Mouse (Mus musculus) neural tube, embryonic 13.5 days (tissue): ENCODE results near the gene Plch2. TPM values are rescaled to one million over a fixed set of nuclear protein-coding genes. Genes with fewer than 3 reads are reported as not detected.

Source experiments
- ATAC-seq: fragments of 200-750 bp; cut with Nextera tagmentation; 2 replicates; pipeline ENCODE4 v1.8.0; 2017; ENCODE audit warnings: low read depth, mild to moderate bottlenecking, moderate TSS enrichment, moderate library complexity
- H3K27ac ChIP-seq: fragments of 300-500 bp; sonication (generic); replicated peaks from 2 replicates; pipeline ENCODE4 v1.5.1; 2015; ENCODE audit warnings: moderate library complexity, mild to moderate bottlenecking, inconsistent platforms
- H3K27me3 ChIP-seq: fragments of 300-500 bp; sonication (generic); 2 replicates; pipeline ENCODE4 v1.6.1; 2015; ENCODE audit warnings: mild to moderate bottlenecking, inconsistent platforms
- H3K36me3 ChIP-seq: fragments of 300-500 bp; sonication (generic); 2 replicates; pipeline ENCODE4 v1.6.1; 2015; ENCODE audit warnings: mild to moderate bottlenecking, inconsistent platforms
- H3K4me1 ChIP-seq: fragments of 300-500 bp; sonication (generic); replicated peaks from 2 replicates; pipeline ENCODE4 v1.6.1; 2015; ENCODE audit warnings: inconsistent platforms
- H3K4me2 ChIP-seq: fragments of 300-500 bp; sonication (generic); 2 replicates; pipeline ENCODE4 v1.6.1; 2015; ENCODE audit warnings: inconsistent platforms, mild to moderate bottlenecking, moderate library complexity
- H3K4me3 ChIP-seq: fragments of 300-500 bp; sonication (generic); 2 replicates; pipeline ENCODE4 v1.5.1; 2015; ENCODE audit warnings: mild to moderate bottlenecking, inconsistent platforms
- H3K9ac ChIP-seq: fragments of 300-500 bp; sonication (generic); 2 replicates; pipeline ENCODE4 v1.6.1; 2015; ENCODE audit warnings: moderate library complexity, mild to moderate bottlenecking, inconsistent platforms
- H3K9me3 ChIP-seq: fragments of 300-500 bp; sonication (generic); 2 replicates; pipeline ENCODE4 v1.6.1; 2016; ENCODE audit warnings: inconsistent platforms
- whole genome bisulfite sequencing: fragments of 180-500 bp; shearing (Covaris S2); methylation state at CpG from one replicate; pipeline ENCODE4 v1.1.7; 2015; 5-methylcytosine and 5-hydroxymethylcytosine counted together
- polyA plus RNA-seq: library from polyadenylated mRNA; unstranded; fragments of >200 nt; fragmentation: Nextera tagmentation; extraction: Ambion mirVana; gene quantifications from 2 replicates; pipeline ENCODE4 v1.2.1, GENCODE M21; 2015

The Plch2 gene
- polyA plus RNA-seq, 1 experiment from 2014 or later: 6.1 TPM

GRCm38 (mm10) chr4:154981076-154981475 lies 75.5 kb downstream of the Plch2 start:
- Histone ChIP-seq H3K36me3 (peaks cover 53% of the 10 kb centered on the region), H3K4me3 (no peak overlapping the region), H3K9ac (no peak overlapping the region), H3K4me1 (peaks cover 18% of the 10 kb centered on the region), H3K4me2 (no peak overlapping the region), H3K9me3 (no peaks in the 10 kb centered on the region), H3K27ac (no peak overlapping the region), H3K27me3 (peaks cover 11% of the 10 kb centered on the region)
- peak; percentile 6; the same call in 1 of the 2 replicates for ATAC-seq
- WGBS: 89% methylated on average over 6 of the region's 6 CpGs

GRCm38 (mm10) chr4:154980110-154980509 lies 76.5 kb downstream of the Plch2 start:
- WGBS: 93% methylated on average over 4 of the region's 4 CpGs
- H3K4me2 ChIP-seq: no peak overlapping the region
- peaks cover 11% of the 10 kb centered on the region for H3K27me3 ChIP-seq
- peaks cover 63% of the 10 kb centered on the region for H3K36me3 ChIP-seq
- H3K27ac ChIP-seq: no peak overlapping the region
- no peaks in the 10 kb centered on the region for H3K9me3 ChIP-seq
- no peak for ATAC-seq
- no peak overlapping the region for H3K9ac ChIP-seq
- no peak overlapping the region for H3K4me3 ChIP-seq
- peaks cover 12% of the 10 kb centered on the region for H3K4me1 ChIP-seq

- Histone ChIP-seq H3K4me1 (no peaks in the 10 kb centered on the region), H3K4me2 (no peak overlapping the region), H3K27ac (no peak overlapping the region), H3K36me3 (peaks cover 100% of the 10 kb centered on the region), H3K9ac (no peak overlapping the region), H3K4me3 (no peak overlapping the region), H3K9me3 (no peaks in the 10 kb centered on the region), H3K27me3 (no peaks in the 10 kb centered on the region)
- WGBS: 91% methylated on average over 11 of the region's 11 CpGs
- ATAC-seq: no peak
Observed at GRCm38 (mm10) chr4:154974163-154974611, 82.4 kb downstream of the Plch2 start.

GRCm38 (mm10) chr4:154972546-154972945 lies 84.0 kb downstream of the Plch2 start:
- no peak for ATAC-seq
- Histone ChIP-seq H3K4me1 (no peaks in the 10 kb centered on the region), H3K36me3 (peaks cover 87% of the 10 kb centered on the region), H3K9me3 (no peaks in the 10 kb centered on the region), H3K27me3 (no peaks in the 10 kb centered on the region), H3K4me2 (no peak overlapping the region), H3K27ac (no peak overlapping the region), H3K9ac (no peak overlapping the region), H3K4me3 (no peak overlapping the region)
- WGBS: 97% methylated on average over 12 of the region's 12 CpGs

GRCm38 (mm10) chr4:154967173-154967572 lies 89.4 kb downstream of the Plch2 start:
- Histone ChIP-seq H3K27ac (no peak overlapping the region), H3K36me3 (peaks cover 34% of the 10 kb centered on the region)
- 57% methylated on average over 5 of the region's 5 CpGs for WGBS

GRCm38 (mm10) chr4:154965856-154966255 lies 90.7 kb downstream of the Plch2 start:
- H3K4me2 ChIP-seq: peak overlapping the region; percentile 90
- peaks cover 52% of the 10 kb centered on the region for H3K4me1 ChIP-seq
- peak overlapping the region; percentile 92 for H3K9ac ChIP-seq
- no peak for ATAC-seq
- no peaks in the 10 kb centered on the region for H3K27me3 ChIP-seq
- H3K9me3 ChIP-seq: no peaks in the 10 kb centered on the region
- H3K4me3 ChIP-seq: peak overlapping the region; percentile 86
- H3K36me3 ChIP-seq: peaks cover 20% of the 10 kb centered on the region
- WGBS: 63% methylated on average over 3 of the region's 3 CpGs
- H3K27ac ChIP-seq: no peak overlapping the region

More at GRCm38 (mm10) chr4:154967173-154967572, 89.4 kb downstream of the Plch2 start:
- ATAC-seq: no peak
- Histone ChIP-seq H3K4me2 (no peak overlapping the region), H3K9ac (no peak overlapping the region), H3K4me3 (no peak overlapping the region), H3K9me3 (no peaks in the 10 kb centered on the region), H3K27me3 (no peaks in the 10 kb centered on the region), H3K4me1 (peaks cover 39% of the 10 kb centered on the region)

GRCm38 (mm10) chr4:154964581-154965235 lies 91.9 kb downstream of the Plch2 start:
- Histone ChIP-seq H3K36me3 (peaks cover 9% of the 10 kb centered on the region), H3K27ac (peak overlapping the region; percentile 97), H3K4me3 (peak overlapping the region; percentile 86), H3K9ac (peak overlapping the region; percentile 92), H3K27me3 (peaks cover 3% of the 10 kb centered on the region), H3K4me1 (peaks cover 64% of the 10 kb centered on the region), H3K9me3 (no peaks in the 10 kb centered on the region), H3K4me2 (peak overlapping the region; percentile 90)
- ATAC-seq: peak; percentile 5
- WGBS: under 1% methylated on average over 36 of the region's 36 CpGs

GRCm38 (mm10) chr4:154963901-154964580 lies 92.5 kb downstream of the Plch2 start, which contains the start of gene Pank4:
Gene Pank4 (plus strand): TSS chr4:154964123.
- H3K4me2 ChIP-seq: peak within 1 kb of the TSS; percentile 90
- peak within 1 kb of the TSS; percentile 97 for H3K27ac ChIP-seq
- peak within 1 kb of the TSS; percentile 86 for H3K4me3 ChIP-seq
- under 1% methylated on average over 64 of the region's 66 CpGs for WGBS
- H3K9ac ChIP-seq: peak within 1 kb of the TSS; percentile 92
- peaks cover 70% of the 10 kb centered on the region for H3K4me1 ChIP-seq
- H3K9me3 ChIP-seq: no peaks in the 10 kb centered on the region
- peaks cover 2% of the 10 kb centered on the region for H3K36me3 ChIP-seq
- peaks cover 9% of the 10 kb centered on the region for H3K27me3 ChIP-seq
- peak; percentile 91 for ATAC-seq

GRCm38 (mm10) chr4:154963190-154963836 lies 93.3 kb downstream of the Plch2 start:
- H3K4me1 ChIP-seq: peaks cover 78% of the 10 kb centered on the region
- peaks cover 16% of the 10 kb centered on the region for H3K27me3 ChIP-seq
- H3K4me3 ChIP-seq: peak overlapping the region; percentile 86
- ATAC-seq: no peak
- 11% methylated on average over 11 of the region's 11 CpGs for WGBS
- H3K9ac ChIP-seq: peak overlapping the region; percentile 92
- H3K27ac ChIP-seq: peak overlapping the region; percentile 97
- no peaks in the 10 kb centered on the region for H3K9me3 ChIP-seq
- no peaks in the 10 kb centered on the region for H3K36me3 ChIP-seq
- peak overlapping the region; percentile 90 for H3K4me2 ChIP-seq

GRCm38 (mm10) chr4:154962683-154963082 lies 93.9 kb downstream of the Plch2 start:
- Histone ChIP-seq H3K36me3 (no peaks in the 10 kb centered on the region), H3K4me2 (peak overlapping the region; percentile 90), H3K27ac (peak overlapping the region; percentile 97), H3K4me3 (peak overlapping the region; percentile 86), H3K9me3 (no peaks in the 10 kb centered on the region), H3K4me1 (peaks cover 84% of the 10 kb centered on the region), H3K9ac (peak overlapping the region; percentile 92), H3K27me3 (peaks cover 16% of the 10 kb centered on the region)
- WGBS: 30% methylated on average over 7 of the region's 7 CpGs
- ATAC-seq: no peak

GRCm38 (mm10) chr4:154961911-154962310 lies 94.7 kb downstream of the Plch2 start:
- peaks cover 19% of the 10 kb centered on the region for H3K27me3 ChIP-seq
- H3K9me3 ChIP-seq: no peaks in the 10 kb centered on the region
- peak overlapping the region; percentile 92 for H3K9ac ChIP-seq
- peak overlapping the region; percentile 90 for H3K4me2 ChIP-seq
- no peaks in the 10 kb centered on the region for H3K36me3 ChIP-seq
- peaks cover 92% of the 10 kb centered on the region for H3K4me1 ChIP-seq
- no peak for ATAC-seq
- peak overlapping the region; percentile 97 for H3K27ac ChIP-seq
- H3K4me3 ChIP-seq: peak overlapping the region; percentile 86
- WGBS: 1% methylated on average over 13 of the region's 13 CpGs

- peak overlapping the region; percentile 97 for H3K27ac ChIP-seq
- peaks cover 23% of the 10 kb centered on the region for H3K27me3 ChIP-seq
- H3K9ac ChIP-seq: peak overlapping the region; percentile 92
- H3K4me2 ChIP-seq: peak overlapping the region; percentile 90
- peak overlapping the region; percentile 86 for H3K4me3 ChIP-seq
- under 1% methylated on average over 47 of the region's 47 CpGs for WGBS
- no peak for ATAC-seq
- no peaks in the 10 kb centered on the region for H3K9me3 ChIP-seq
- no peaks in the 10 kb centered on the region for H3K36me3 ChIP-seq
- H3K4me1 ChIP-seq: peaks cover 89% of the 10 kb centered on the region
Observed at GRCm38 (mm10) chr4:154961226-154961738, 95.3 kb downstream of the Plch2 start.
